ENCODE assay signal across 7 mouse cellular contexts in genomic region chr1:166782106-166782505, GRCm38 (mm10).
DNase-seq lines count a peak whose midpoint lies in the region.

No protein-coding gene starts in this region.

- intact Hi-C loops in left cerebral cortex, postnatal 36 days (cut with DNase I) = loop anchor here (2.0 kb wide), 1 partner anchor 431 kb away; no protein-coding TSS in a partner anchor
- intact Hi-C loops in left cerebral cortex, postnatal 4 days (cut with DNase I) = loop anchor here (2.0 kb wide), 1 partner anchor 431 kb away; no protein-coding TSS in a partner anchor

- peak; percentile 50 to 52 for DNase-seq in left cerebral cortex, adult 18-20 months (ENCODE audit: low spot score in 2 of 2)
- no peak for DNase-seq in left cerebral cortex, postnatal 36 days (ENCODE audit: low spot score in 2 of 2)
- peak; percentile 73 for DNase-seq in NIH3T3 (ENCODE audit: low read depth)
- peak; percentile 42 for DNase-seq in brain, embryonic 18.5 days (ENCODE audit: low read depth, low spot score)
- peak; percentile 8 for DNase-seq in forelimb bud, embryonic 11.5 days (ENCODE audit: low read depth, low spot score)
- peak; percentile 51 for DNase-seq in left cerebral cortex, postnatal 4 days
- DNase-seq in right cerebral cortex, postnatal 25 days = peak; percentile 28

Comparison
In these comparisons a context has a peak if more than half of its experiments do, and no peak if none do; other contexts are left out.
1. DNase-seq: peak in left cerebral cortex, adult 18-20 months (2 of 2), NIH3T3 (single experiment), brain, embryonic 18.5 days (single experiment), forelimb bud, embryonic 11.5 days (single experiment), left cerebral cortex, postnatal 4 days (single experiment) and right cerebral cortex, postnatal 25 days (single experiment); none in left cerebral cortex, postnatal 36 days (0 of 2).